Mouse (Mus musculus): Measurements from ENCODE around the gene Rbm33.

The Rbm33 gene

GRCm38 (mm10) chr5:28460556-28461350, 143.8 kb downstream of the Rbm33 start:
- no peak for DNase-seq (ENCODE audit: low read depth in 1 of 2, low spot score in 2 of 2)

GRCm38 (mm10) chr5:28461376-28461775, 144.5 kb downstream of the Rbm33 start:
- no peak for DNase-seq (ENCODE audit: low read depth in 1 of 2, low spot score in 2 of 2)

- DNase-seq (ENCODE audit: low read depth in 1 of 2, low spot score in 2 of 2), result no peak
Measured at GRCm38 (mm10) chr5:28462741-28463590, 146.0 kb downstream of the Rbm33 start.

GRCm38 (mm10) chr5:28463656-28464055, 146.7 kb downstream of the Rbm33 start:
- no peak for DNase-seq (ENCODE audit: low read depth in 1 of 2, low spot score in 2 of 2)

- no peak for DNase-seq (ENCODE audit: low read depth in 1 of 2, low spot score in 2 of 2)
Measured at GRCm38 (mm10) chr5:28464361-28465098, 147.6 kb downstream of the Rbm33 start.

GRCm38 (mm10) chr5:28465099-28465406, 148.1 kb downstream of the Rbm33 start:
- DNase-seq (ENCODE audit: low read depth in 1 of 2, low spot score in 2 of 2), result no peak

- DNase-seq (ENCODE audit: low read depth in 1 of 2, low spot score in 2 of 2), result no peak
Measured at GRCm38 (mm10) chr5:28465526-28465925, 148.6 kb downstream of the Rbm33 start.

GRCm38 (mm10) chr5:28466351-28466750, 149.4 kb downstream of the Rbm33 start:
- DNase-seq (ENCODE audit: low read depth in 1 of 2, low spot score in 2 of 2), result no peak

- no peak for DNase-seq (ENCODE audit: low read depth in 1 of 2, low spot score in 2 of 2)
Measured at GRCm38 (mm10) chr5:28466760-28467306, 149.9 kb downstream of the Rbm33 start, which contains the start of gene Shh. Gene Shh (minus strand): TSS chr5:28467256.
